Mouse (Mus musculus): ENCODE data around the gene Dap3. TPM values are rescaled to one million over a fixed set of nuclear protein-coding genes. Genes with fewer than 3 reads are reported as not detected.
"Not testable (repeated sequence)": the region's sequence is repeated elsewhere in the genome, so short reads cannot be mapped to it uniquely, and the experiment has no call there.

Dap3 gene
- total and polyA plus RNA-seq, 3 experiments, result 128 to 169 (median 145) TPM

- H3K27ac ChIP-seq (ENCODE audit: insufficient read depth, low read depth); dilution Hi-C loops (cut with MboI; ENCODE audit: extremely low pct_ligation_motif_present, extremely low pct_unique_long_range_greater_than_20kb, low sequenced_read_pairs); H3K4me2 ChIP-seq (ENCODE audit: insufficient read depth, low read depth, poor library complexity, severe bottlenecking); in situ Hi-C loops (cut with MboI; ENCODE audit: low pct_ligation_motif_present, low pct_unique_long_range_greater_than_20kb, low sequenced_read_pairs); H3K4me3 ChIP-seq (replicated peaks in 1 of 3; ENCODE audit: low read depth in 2 of 3, low read length in 2 of 3, poor library complexity in 1 of 3); H3K4me1 ChIP-seq (ENCODE audit: control insufficient read depth in 1 of 2, insufficient read depth in 2 of 2); DNase-seq (ENCODE audit: extremely low read depth); H3K9me3 ChIP-seq (replicated peaks; ENCODE audit: low read length); H3K27me3 ChIP-seq (replicated peaks); H3K9ac ChIP-seq (ENCODE audit: insufficient read depth, low read depth); H3K79me2 ChIP-seq (replicated peaks; ENCODE audit: control insufficient read depth, extremely low read depth, insufficient read depth, poor library complexity, severe bottlenecking): not testable (repeated sequence)
- peaks cover 25 to 26% of the 10 kb centered on the region in 2 experiments for H3K36me3 ChIP-seq (replicated peaks in 1 of 2; ENCODE audit: control insufficient read depth in 1 of 2, insufficient read depth in 1 of 2, low read length in 1 of 2)
These were observed 58.0 kb downstream of the Dap3 start for GRCm38 (mm10) chr3:88893011-88893410.

GRCm38 (mm10) chr3:88882536-88882935, 68.4 kb downstream of the Dap3 start:
- H3K4me2 ChIP-seq (ENCODE audit: insufficient read depth, low read depth, poor library complexity, severe bottlenecking); H3K27ac ChIP-seq (ENCODE audit: insufficient read depth, low read depth); H3K4me1 ChIP-seq (ENCODE audit: control insufficient read depth in 1 of 2, insufficient read depth in 2 of 2); H3K27me3 ChIP-seq (replicated peaks); H3K4me3 ChIP-seq (replicated peaks in 1 of 3; ENCODE audit: low read depth in 2 of 3, low read length in 2 of 3, poor library complexity in 1 of 3); dilution Hi-C loops (cut with MboI; ENCODE audit: extremely low pct_ligation_motif_present, extremely low pct_unique_long_range_greater_than_20kb, low sequenced_read_pairs); H3K79me2 ChIP-seq (replicated peaks; ENCODE audit: control insufficient read depth, extremely low read depth, insufficient read depth, poor library complexity, severe bottlenecking); DNase-seq (ENCODE audit: extremely low read depth); H3K36me3 ChIP-seq (replicated peaks in 1 of 2; ENCODE audit: control insufficient read depth in 1 of 2, insufficient read depth in 1 of 2, low read length in 1 of 2); in situ Hi-C loops (cut with MboI; ENCODE audit: low pct_ligation_motif_present, low pct_unique_long_range_greater_than_20kb, low sequenced_read_pairs); H3K9me3 ChIP-seq (replicated peaks; ENCODE audit: low read length); H3K9ac ChIP-seq (ENCODE audit: insufficient read depth, low read depth): not testable (repeated sequence)

Other genes with a start within 250 kb of the Dap3 start
- gene Rit1, start 234.3 kb downstream of the Dap3 start, total RNA-seq (2012; rRNA removed), result 21.4 and 23.7 TPM in 2 replicates
- gene Rit1, start 234.3 kb downstream of the Dap3 start, total RNA-seq (2014; rRNA removed), result 28.7 and 29.1 TPM in 2 replicates
- gene Rit1, start 234.3 kb downstream of the Dap3 start, polyA plus RNA-seq (2012; ENCODE audit: insufficient read length, low read depth), result 18.4 and 20.6 TPM in 2 replicates
- 3.8 and 4.5 TPM in 2 replicates for gene Syt11, start 176.0 kb downstream of the Dap3 start, total RNA-seq (2012; rRNA removed)
- gene Syt11, start 176.0 kb downstream of the Dap3 start, total RNA-seq (2014; rRNA removed), result 5.4 and 5.7 TPM in 2 replicates
- gene Syt11, start 176.0 kb downstream of the Dap3 start, polyA plus RNA-seq (2012; ENCODE audit: insufficient read length, low read depth), result 8.2 and 8.8 TPM in 2 replicates
- gene Gon4l, start 116.0 kb downstream of the Dap3 start, total RNA-seq (2012; rRNA removed), result 26.4 and 29.3 TPM in 2 replicates
- 15.9 and 16.5 TPM in 2 replicates for gene Gon4l, start 116.0 kb downstream of the Dap3 start, total RNA-seq (2014; rRNA removed)
- gene Gon4l, start 116.0 kb downstream of the Dap3 start, polyA plus RNA-seq (2012; ENCODE audit: insufficient read length, low read depth), result 32.9 and 35.5 TPM in 2 replicates
- gene Msto1, start 37.2 kb downstream of the Dap3 start, total RNA-seq (2012; rRNA removed), result 59.7 and 71.2 TPM in 2 replicates
- gene Msto1, start 37.2 kb downstream of the Dap3 start, total RNA-seq (2014; rRNA removed), result 63.5 and 70.7 TPM in 2 replicates
- gene Msto1, start 37.2 kb downstream of the Dap3 start, polyA plus RNA-seq (2012; ENCODE audit: insufficient read length, low read depth), result 70.2 and 72.7 TPM in 2 replicates
- 5.7 and 5.8 TPM in 2 replicates for gene Ash1l, start 559 bp downstream of the Dap3 start, total RNA-seq (2012; rRNA removed)
- gene Ash1l, start 559 bp downstream of the Dap3 start, total RNA-seq (2014; rRNA removed), result 2.8 and 2.9 TPM in 2 replicates
- gene Ash1l, start 559 bp downstream of the Dap3 start, polyA plus RNA-seq (2012; ENCODE audit: insufficient read length, low read depth), result 9.3 and 9.7 TPM in 2 replicates
- 25.1 and 30.1 TPM in 2 replicates for gene Rusc1, start 142.1 kb upstream of the Dap3 start, total RNA-seq (2012; rRNA removed)
- 17.7 and 19.7 TPM in 2 replicates for gene Rusc1, start 142.1 kb upstream of the Dap3 start, total RNA-seq (2014; rRNA removed)
- 16.7 and 19.4 TPM in 2 replicates for gene Rusc1, start 142.1 kb upstream of the Dap3 start, polyA plus RNA-seq (2012; ENCODE audit: insufficient read length, low read depth)
- gene Gm43738, start 149.9 kb upstream of the Dap3 start, total RNA-seq (2012; rRNA removed), result 0.13 TPM in 1 of 2 replicates, not detected in the other
- not detected in 2 replicates for gene Gm43738, start 149.9 kb upstream of the Dap3 start, total RNA-seq (2014; rRNA removed)
- gene Gm43738, start 149.9 kb upstream of the Dap3 start, polyA plus RNA-seq (2012; ENCODE audit: insufficient read length, low read depth), result not detected in 2 replicates
- 243 and 244 TPM in 2 replicates for gene Fdps, start 150.8 kb upstream of the Dap3 start, total RNA-seq (2012; rRNA removed)
- gene Fdps, start 150.8 kb upstream of the Dap3 start, total RNA-seq (2014; rRNA removed), result 490 and 572 TPM in 2 replicates
- gene Fdps, start 150.8 kb upstream of the Dap3 start, polyA plus RNA-seq (2012; ENCODE audit: insufficient read length, low read depth), result 177 and 200 TPM in 2 replicates
- not detected in 2 replicates for gene Pklr, start 185.0 kb upstream of the Dap3 start, total RNA-seq (2012; rRNA removed)
- not detected in 2 replicates for gene Pklr, start 185.0 kb upstream of the Dap3 start, total RNA-seq (2014; rRNA removed)
- gene Pklr, start 185.0 kb upstream of the Dap3 start, polyA plus RNA-seq (2012; ENCODE audit: insufficient read length, low read depth), result not detected in 2 replicates
- gene Hcn3, start 209.0 kb upstream of the Dap3 start, total RNA-seq (2012; rRNA removed), result 1.8 and 2.0 TPM in 2 replicates
- gene Hcn3, start 209.0 kb upstream of the Dap3 start, total RNA-seq (2014; rRNA removed), result 1.7 and 1.8 TPM in 2 replicates
- gene Hcn3, start 209.0 kb upstream of the Dap3 start, polyA plus RNA-seq (2012; ENCODE audit: insufficient read length, low read depth), result 3.1 and 3.2 TPM in 2 replicates
- gene Clk2, start 213.6 kb upstream of the Dap3 start, total RNA-seq (2012; rRNA removed), result 29.9 and 31.2 TPM in 2 replicates
- 18.8 and 19.7 TPM in 2 replicates for gene Clk2, start 213.6 kb upstream of the Dap3 start, total RNA-seq (2014; rRNA removed)
- gene Clk2, start 213.6 kb upstream of the Dap3 start, polyA plus RNA-seq (2012; ENCODE audit: insufficient read length, low read depth), result 72.0 and 77.2 TPM in 2 replicates
- 12.5 and 17.1 TPM in 2 replicates for gene Scamp3, start 226.3 kb upstream of the Dap3 start, total RNA-seq (2012; rRNA removed)
- 4.1 and 4.5 TPM in 2 replicates for gene Scamp3, start 226.3 kb upstream of the Dap3 start, total RNA-seq (2014; rRNA removed)
- 64.1 and 72.7 TPM in 2 replicates for gene Scamp3, start 226.3 kb upstream of the Dap3 start, polyA plus RNA-seq (2012; ENCODE audit: insufficient read length, low read depth)
- 1.6 and 2.2 TPM in 2 replicates for gene Fam189b, start 232.0 kb upstream of the Dap3 start, total RNA-seq (2012; rRNA removed)
- gene Fam189b, start 232.0 kb upstream of the Dap3 start, total RNA-seq (2014; rRNA removed), result 0.31 and 1.1 TPM in 2 replicates
- gene Fam189b, start 232.0 kb upstream of the Dap3 start, polyA plus RNA-seq (2012; ENCODE audit: insufficient read length, low read depth), result 6.7 and 8.4 TPM in 2 replicates